Mouse (Mus musculus) forebrain, postnatal 0 days (tissue): ENCODE measurements around the gene D430041D05Rik. TPM values are rescaled to one million over a fixed set of nuclear protein-coding genes. Genes with fewer than 3 reads are reported as not detected.

ENCODE experiments used
- ATAC-seq: fragments of 200-750 bp; cut with Nextera tagmentation; 2 replicates; pipeline ENCODE4 v1.8.0; 2017; ENCODE audit warnings: mild to moderate bottlenecking, moderate library complexity
- DNase-seq: peaks from one replicate; pipeline ENCODE4 v3.0.0-alpha.2; 2015
- H3K27ac ChIP-seq: fragments of 300-500 bp; sonication (generic); 2 replicates; pipeline ENCODE4 v1.5.1; 2014; ENCODE audit warnings: low read depth, mild to moderate bottlenecking, antibody characterized with exemption, low read length, moderate library complexity, mixed read lengths
- H3K27me3 ChIP-seq: fragments of 300-500 bp; sonication (generic); 2 replicates; pipeline ENCODE4 v1.6.1; 2014; ENCODE audit warnings: mild to moderate bottlenecking, low read length, mixed read lengths; ENCODE audit not compliant: insufficient read depth
- H3K36me3 ChIP-seq: fragments of 300-500 bp; sonication (generic); 2 replicates; pipeline ENCODE4 v1.6.1; 2014; ENCODE audit warnings: mild to moderate bottlenecking, moderate library complexity; ENCODE audit not compliant: insufficient read depth
- H3K4me1 ChIP-seq: fragments of 300-500 bp; sonication (generic); 2 replicates; pipeline ENCODE4 v1.6.1; 2014; ENCODE audit warnings: antibody characterized with exemption; ENCODE audit not compliant: insufficient read depth
- H3K4me2 ChIP-seq: fragments of 300-500 bp; sonication (generic); 2 replicates; pipeline ENCODE4 v1.6.1; 2014; ENCODE audit warnings: low read depth, mild to moderate bottlenecking, moderate library complexity
- H3K4me3 ChIP-seq: fragments of 300-500 bp; sonication (generic); 2 replicates; pipeline ENCODE4 v1.5.1; 2014; ENCODE audit warnings: low read depth, low read length, mixed read lengths
- H3K9ac ChIP-seq: fragments of 300-500 bp; sonication (generic); 2 replicates; pipeline ENCODE4 v1.6.1; 2014; ENCODE audit warnings: mild to moderate bottlenecking
- H3K9me3 ChIP-seq: fragments of 300-500 bp; sonication (generic); 2 replicates; pipeline ENCODE4 v1.6.1; 2016; ENCODE audit warnings: low read length
- CTCF ChIP-seq: sonication (generic); IDR thresholded peaks from 2 replicates; pipeline ENCODE4 v1.5.1; 2016; ENCODE audit warnings: antibody characterized with exemption, control low read depth, low read depth
- WGBS: fragments of 180-500 bp; shearing (Covaris S2); extraction: QIAGEN DNeasy Blood & Tissue Kit; methylation state at CpG from one replicate; pipeline ENCODE4 v1.1.7; 2014; 5-methylcytosine and 5-hydroxymethylcytosine counted together
- polyA plus RNA-seq: library from polyadenylated mRNA; unstranded; fragments of >200 nt; fragmentation: Nextera tagmentation; extraction: Ambion mirVana; gene quantifications from 2 replicates; pipeline ENCODE4 v1.2.1, GENCODE M21; 2015
- total RNA-seq: library from RNA; depleted of rRNA; stranded (reverse); fragments of >200 nt; gene quantifications from 2 replicates; pipeline ENCODE4 v1.2.3, GENCODE M21; 2014

The D430041D05Rik gene
- total and polyA plus RNA-seq, 2 experiments from 2014 or later = 11.1 to 58.9 TPM

GRCm38 (mm10) chr2:104168186-104168896, 242.5 kb downstream of the D430041D05Rik start:
- no peaks in the 10 kb centered on the region for H3K9me3 ChIP-seq
- ATAC-seq (peak; percentile 83), DNase-seq (peak; percentile 11)
- no peaks in the 10 kb centered on the region for H3K27me3 ChIP-seq
- H3K36me3 ChIP-seq = peaks cover 22% of the 10 kb centered on the region
- no peak overlapping the region for H3K4me3 ChIP-seq
- no peak for TF ChIP-seq CTCF
- H3K4me1 ChIP-seq = 0 out of 2 replicates have a peak, but pooled peaks cover 3% of the 10 kb centered on the region
- H3K4me2 ChIP-seq = no peak overlapping the region
- 20% methylated on average over 17 of the region's 17 CpGs for WGBS
- no peak overlapping the region for H3K9ac ChIP-seq
- H3K27ac ChIP-seq = no peak overlapping the region

- H3K4me2 ChIP-seq = no peak overlapping the region
- 89% methylated on average over 23 of the region's 23 CpGs for WGBS
- TF ChIP-seq CTCF = no peak
- no peak overlapping the region for H3K27ac ChIP-seq
- DNase-seq (no peak), ATAC-seq (peak; percentile 8; the same call in 1 of the 2 replicates)
- H3K9ac ChIP-seq = no peak overlapping the region
- no peaks in the 10 kb centered on the region for H3K9me3 ChIP-seq
- no peaks in the 10 kb centered on the region for H3K27me3 ChIP-seq
- peaks cover 25% of the 10 kb centered on the region for H3K36me3 ChIP-seq
- H3K4me3 ChIP-seq = no peak overlapping the region
- 0 out of 2 replicates have a peak, but pooled peaks cover 3% of the 10 kb centered on the region for H3K4me1 ChIP-seq
Observed at GRCm38 (mm10) chr2:104167765-104168164, 243.0 kb downstream of the D430041D05Rik start.

GRCm38 (mm10) chr2:104165631-104166030, 245.2 kb downstream of the D430041D05Rik start:
- ATAC-seq = no peak
- WGBS = 71% methylated on average over 2 of the region's 2 CpGs
- Histone ChIP-seq H3K27ac (no peak overlapping the region), H3K9me3 (no peaks in the 10 kb centered on the region), H3K4me3 (no peak overlapping the region), H3K36me3 (peaks cover 25% of the 10 kb centered on the region), H3K27me3 (no peaks in the 10 kb centered on the region), H3K9ac (no peak overlapping the region), H3K4me2 (no peak overlapping the region), H3K4me1 (0 out of 2 replicates have a peak, but pooled peaks cover 3% of the 10 kb centered on the region)
- TF ChIP-seq CTCF = no peak
- DNase-seq = no peak

- H3K36me3 ChIP-seq = peaks cover 25% of the 10 kb centered on the region
- H3K4me2 ChIP-seq = no peak overlapping the region
- ATAC-seq = no peak
- DNase-seq = no peak
- H3K9ac ChIP-seq = no peak overlapping the region
- no peaks in the 10 kb centered on the region for H3K27me3 ChIP-seq
- 88% methylated on average over 4 of the region's 4 CpGs for WGBS
- H3K4me1 ChIP-seq = 0 out of 2 replicates have a peak, but pooled peaks cover 3% of the 10 kb centered on the region
- no peak overlapping the region for H3K4me3 ChIP-seq
- TF ChIP-seq CTCF = no peak
- no peaks in the 10 kb centered on the region for H3K9me3 ChIP-seq
- no peak overlapping the region for H3K27ac ChIP-seq
Observed at GRCm38 (mm10) chr2:104163978-104164487, 246.8 kb downstream of the D430041D05Rik start.

- no peak for TF ChIP-seq CTCF
- peaks cover 25% of the 10 kb centered on the region for H3K36me3 ChIP-seq
- no peaks in the 10 kb centered on the region for H3K9me3 ChIP-seq
- H3K9ac ChIP-seq = no peak overlapping the region
- H3K4me3 ChIP-seq = no peak overlapping the region
- H3K27me3 ChIP-seq = no peaks in the 10 kb centered on the region
- no peak overlapping the region for H3K4me2 ChIP-seq
- 0 out of 2 replicates have a peak, but pooled peaks cover 3% of the 10 kb centered on the region for H3K4me1 ChIP-seq
- H3K27ac ChIP-seq = no peak overlapping the region
- DNase-seq = no peak
- WGBS = 83% methylated on average over 7 of the region's 7 CpGs
- no peak for ATAC-seq
Observed at GRCm38 (mm10) chr2:104163418-104163817, 247.4 kb downstream of the D430041D05Rik start.

- Histone ChIP-seq H3K4me3 (no peak overlapping the region), H3K27ac (no peak overlapping the region), H3K9me3 (no peaks in the 10 kb centered on the region), H3K36me3 (peaks cover 9% of the 10 kb centered on the region), H3K27me3 (no peaks in the 10 kb centered on the region), H3K9ac (no peak overlapping the region), H3K4me2 (no peak overlapping the region), H3K4me1 (no peaks in the 10 kb centered on the region)
- ATAC-seq (no peak), DNase-seq (no peak)
- WGBS = 77% methylated on average over 4 of the region's 4 CpGs
- no peak for TF ChIP-seq CTCF
Observed at GRCm38 (mm10) chr2:104157831-104158230, 253.0 kb downstream of the D430041D05Rik start.

- H3K27me3 ChIP-seq = no peaks in the 10 kb centered on the region
- H3K27ac ChIP-seq = no peak overlapping the region
- 75% methylated on average over 3 of the region's 3 CpGs for WGBS
- no peaks in the 10 kb centered on the region for H3K9me3 ChIP-seq
- H3K4me2 ChIP-seq = no peak overlapping the region
- DNase-seq (no peak), ATAC-seq (no peak)
- no peak overlapping the region for H3K9ac ChIP-seq
- no peaks in the 10 kb centered on the region for H3K4me1 ChIP-seq
- H3K4me3 ChIP-seq = no peak overlapping the region
- peaks cover 38% of the 10 kb centered on the region for H3K36me3 ChIP-seq
- no peak for TF ChIP-seq CTCF
Observed at GRCm38 (mm10) chr2:104153876-104154275, 256.9 kb downstream of the D430041D05Rik start.
